19 mouse cellular contexts compared by ENCODE assay signal in genomic region chr1:129357378-129357777, GRCm38 (mm10).
DNase-seq lines count a peak whose midpoint lies in the region; ATAC-seq and TF ChIP-seq lines count a peak whose summit lies in the region.
"Had no signal": no experiment of that assay in that cellular context is flagged by ENCODE, and none has a peak within 500 bp of the region (broad histone marks: within the 10 kb centered on the region; RNA-seq: fewer than 3 reads in every experiment).

No protein-coding gene starts in this region.

- no peak overlapping the region for H3K9ac ChIP-seq in forebrain, postnatal 0 days
- H3K9ac ChIP-seq in midbrain, embryonic 12.5 days (replicated peaks): no peak overlapping the region
- no peak overlapping the region for H3K9ac ChIP-seq in neural tube, embryonic 14.5 days (replicated peaks; ENCODE audit: low read depth, low read length)
- no peak overlapping the region for H3K9ac ChIP-seq in lung, postnatal 0 days (replicated peaks; ENCODE audit: low read depth)

- 33% methylated on average over 2 of the region's 2 CpGs for WGBS in forebrain, postnatal 0 days
- WGBS in midbrain, embryonic 12.5 days: 46% methylated on average over 2 of the region's 2 CpGs
- 49% methylated on average over 2 of the region's 2 CpGs for WGBS in neural tube, embryonic 14.5 days
- whole genome bisulfite sequencing in lung, postnatal 0 days: 86% methylated on average over 2 of the region's 2 CpGs

- DNase-seq in layer of hippocampus, adult 9-11 months: peak; percentile 3
- no peak for DNase-seq in layer of hippocampus, postnatal 25 days (ENCODE audit: extremely low spot score in 1 of 2, low spot score in 1 of 2)
- peak; percentile 47 for DNase-seq in forebrain, postnatal 0 days
- DNase-seq in lung, postnatal 0 days (ENCODE audit: low spot score): no peak
- DNase-seq in adrenal gland, adult (ENCODE audit: inconsistent age in 2 of 2, low spot score in 1 of 2): no peak
- DNase-seq in kidney, adult 9 months: no peak
- DNase-seq: adrenal gland, postnatal 10 days; cerebellum, adult 2 months; heart, adult 11 months; kidney, adult 2 months; kidney, postnatal 36 days; layer of hippocampus, postnatal 36 days; left cerebral cortex, postnatal 4 days; lung, adult 2 months; right cerebral cortex, postnatal 25 days had no signal

- TF ChIP-seq EP300 in lung, postnatal 0 days (IDR thresholded peaks at IDR 0.05): no peak

- H3K36me3 ChIP-seq in forebrain, postnatal 0 days (ENCODE audit: insufficient read depth): no peaks in the 10 kb centered on the region
- no peaks in the 10 kb centered on the region for H3K36me3 ChIP-seq in midbrain, embryonic 12.5 days
- no peaks in the 10 kb centered on the region for H3K36me3 ChIP-seq in neural tube, embryonic 14.5 days (ENCODE audit: control insufficient read depth, insufficient read depth, low read length)
- H3K36me3 ChIP-seq in lung, postnatal 0 days (ENCODE audit: insufficient read depth, low read length): no peaks in the 10 kb centered on the region

- H3K4me1 ChIP-seq in forebrain, postnatal 0 days (ENCODE audit: insufficient read depth): no peaks in the 10 kb centered on the region
- peaks cover 4% of the 10 kb centered on the region for H3K4me1 ChIP-seq in midbrain, embryonic 12.5 days
- no peaks in the 10 kb centered on the region for H3K4me1 ChIP-seq in neural tube, embryonic 14.5 days (ENCODE audit: control insufficient read depth, insufficient read depth, low read length)
- no peaks in the 10 kb centered on the region for H3K4me1 ChIP-seq in lung, postnatal 0 days (ENCODE audit: insufficient read depth, low read depth, low read length)

- peak; percentile 91 for ATAC-seq in forebrain, postnatal 0 days
- ATAC-seq in midbrain, embryonic 12.5 days (ENCODE audit: low FRiP score, low read depth): peak; percentile 94
- peak; percentile 79; the same call in 1 of the 2 replicates for ATAC-seq in neural tube, embryonic 14.5 days (ENCODE audit: low read depth)
- no peak for ATAC-seq in lung, postnatal 0 days

- H3K4me3 ChIP-seq in forebrain, postnatal 0 days (ENCODE audit: low read depth, low read length): no peak overlapping the region
- H3K4me3 ChIP-seq in midbrain, embryonic 12.5 days: no peak overlapping the region
- H3K4me3 ChIP-seq in neural tube, embryonic 14.5 days (ENCODE audit: low read depth, low read length): no peak overlapping the region
- no peak overlapping the region for H3K4me3 ChIP-seq in lung, postnatal 0 days (ENCODE audit: low read depth, low read length)

- H3K27ac ChIP-seq in forebrain, postnatal 0 days (ENCODE audit: low read depth, low read length): no peak overlapping the region
- peak overlapping the region; percentile 65; the same call in 1 of the 2 replicates for H3K27ac ChIP-seq in midbrain, embryonic 12.5 days (replicated peaks)
- no peak overlapping the region for H3K27ac ChIP-seq in neural tube, embryonic 14.5 days (ENCODE audit: low read depth, low read length)
- H3K27ac ChIP-seq in lung, postnatal 0 days (ENCODE audit: low read length): no peak overlapping the region
- H3K27ac ChIP-seq: macrophage; stomach, postnatal 0 days had no signal

- TF ChIP-seq CTCF in forebrain, postnatal 0 days (IDR thresholded peaks at IDR 0.05; ENCODE audit: low read depth): no peak
- TF ChIP-seq CTCF in lung, postnatal 0 days (IDR thresholded peaks at IDR 0.05): no peak

- no peaks in the 10 kb centered on the region for H3K9me3 ChIP-seq in forebrain, postnatal 0 days (ENCODE audit: low read length)
- no peaks in the 10 kb centered on the region for H3K9me3 ChIP-seq in midbrain, embryonic 12.5 days
- H3K9me3 ChIP-seq in neural tube, embryonic 14.5 days (ENCODE audit: control insufficient read depth, low read length): no peaks in the 10 kb centered on the region
- H3K9me3 ChIP-seq in lung, postnatal 0 days (ENCODE audit: low read length): no peaks in the 10 kb centered on the region

- no peak overlapping the region for H3K4me2 ChIP-seq in forebrain, postnatal 0 days (ENCODE audit: low read depth)
- peak overlapping the region; percentile 14; the same call in 1 of the 2 replicates for H3K4me2 ChIP-seq in midbrain, embryonic 12.5 days (replicated peaks)
- H3K4me2 ChIP-seq in neural tube, embryonic 14.5 days (ENCODE audit: low read depth, low read length): no peak overlapping the region
- H3K4me2 ChIP-seq in lung, postnatal 0 days (replicated peaks; ENCODE audit: low read depth, low read length): no peak overlapping the region

- no peaks in the 10 kb centered on the region for H3K27me3 ChIP-seq in forebrain, postnatal 0 days (ENCODE audit: insufficient read depth, low read length)
- no peaks in the 10 kb centered on the region for H3K27me3 ChIP-seq in midbrain, embryonic 12.5 days
- no peaks in the 10 kb centered on the region for H3K27me3 ChIP-seq in neural tube, embryonic 14.5 days (ENCODE audit: control insufficient read depth, insufficient read depth, low read length)
- H3K27me3 ChIP-seq in lung, postnatal 0 days (replicated peaks; ENCODE audit: insufficient read depth, low read length): no peaks in the 10 kb centered on the region

Comparison
In these comparisons a context has a peak if more than half of its experiments do, and no peak if none do; other contexts are left out.
1. DNase-seq: peak in layer of hippocampus, adult 9-11 months (single experiment) and forebrain, postnatal 0 days (single experiment); none in layer of hippocampus, postnatal 25 days (0 of 2), lung, postnatal 0 days (single experiment), adrenal gland, adult (0 of 2) and kidney, adult 9 months (single experiment).